Mouse (Mus musculus) G1E (cell line): ENCODE results near the gene Pard3.

Experiments used
- CTCF ChIP-seq: IDR thresholded peaks from 2 replicates; pipeline ENCODE4 v1.5.1; 2012; ENCODE audit warnings: low read depth, low read length, inconsistent platforms, mixed read lengths
- GATA1 ChIP-seq: IDR thresholded peaks from 2 replicates; pipeline ENCODE4 v1.6.1; 2012; ENCODE audit warnings: borderline replicate concordance, low read length, inconsistent platforms, mixed read lengths
- GATA2 ChIP-seq: IDR thresholded peaks from 2 replicates; pipeline ENCODE4 v1.6.1; 2012; ENCODE audit warnings: low read depth, low read length, inconsistent platforms, borderline replicate concordance
- POLR2AphosphoS5 ChIP-seq: IDR thresholded peaks from 2 replicates; pipeline ENCODE4 v1.6.1; 2012; ENCODE audit warnings: low read depth, low read length, inconsistent platforms; ENCODE audit not compliant: insufficient replicate concordance
- TAL1 ChIP-seq: conservative IDR thresholded peaks from 2 replicates; pipeline ENCODE4 v1.6.1; 2012; ENCODE audit warnings: low read depth, low read length, inconsistent platforms, mixed read lengths

DNA sequence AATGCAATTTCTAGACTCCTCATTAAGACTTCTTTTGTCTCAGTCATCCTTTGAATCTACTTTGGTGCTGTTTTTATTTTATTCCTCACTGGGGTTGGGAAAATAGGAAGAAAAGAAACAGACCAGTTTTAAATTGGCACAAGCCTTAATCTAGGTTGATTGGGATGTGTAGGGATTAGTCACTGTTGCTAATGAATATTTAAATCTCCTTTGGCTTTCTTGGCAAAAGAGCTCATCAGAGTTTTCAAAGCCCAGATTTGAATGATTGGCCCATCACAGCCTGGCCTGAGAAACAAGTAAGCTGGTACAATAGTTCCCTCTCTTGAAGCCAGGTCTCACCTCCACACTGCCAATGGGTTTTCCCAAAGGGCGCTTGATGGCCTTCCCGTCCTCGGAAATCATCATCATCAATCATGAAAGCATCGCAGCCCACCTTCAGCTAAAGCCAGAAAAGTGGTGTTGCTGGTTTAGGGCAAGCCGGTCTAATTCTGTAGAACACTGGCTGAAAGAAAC lies 527.0 kb downstream of the Pard3 start:
- TF ChIP-seq CTCF (no peak), GATA1 (no peak), TAL1 (no peak), POLR2AphosphoS5 (no peak), GATA2 (no peak)
